Mouse (Mus musculus) intestine, postnatal 0 days (tissue): ENCODE measurements around the gene 1810046K07Rik. TPM values are rescaled to one million over a fixed set of nuclear protein-coding genes. Genes with fewer than 3 reads are reported as not detected.

Experiments
- ATAC-seq: fragments of 200-750 bp; cut with Nextera tagmentation; 2 replicates; pipeline ENCODE4 v1.8.0; 2017; ENCODE audit warnings: mild to moderate bottlenecking, moderate TSS enrichment, moderate library complexity
- H3K27ac ChIP-seq: fragments of 300-500 bp; sonication (generic); 2 replicates; pipeline ENCODE4 v1.5.1; 2014; ENCODE audit warnings: mild to moderate bottlenecking, low read depth, low read length, moderate library complexity
- H3K27me3 ChIP-seq: fragments of 300-500 bp; sonication (generic); replicated peaks from 2 replicates; pipeline ENCODE4 v1.6.1; 2014; ENCODE audit warnings: low read length, mixed read lengths; ENCODE audit not compliant: control insufficient read depth, insufficient read depth
- H3K36me3 ChIP-seq: fragments of 300-500 bp; sonication (generic); 2 replicates; pipeline ENCODE4 v1.6.1; 2014; ENCODE audit warnings: mild to moderate bottlenecking, moderate library complexity; ENCODE audit not compliant: control insufficient read depth, insufficient read depth
- H3K4me1 ChIP-seq: fragments of 300-500 bp; sonication (generic); replicated peaks from 2 replicates; pipeline ENCODE4 v1.6.1; 2014; ENCODE audit warnings: antibody characterized with exemption, low read length, mixed read lengths; ENCODE audit not compliant: control insufficient read depth, insufficient read depth
- H3K4me2 ChIP-seq: fragments of 300-500 bp; sonication (generic); replicated peaks from 2 replicates; pipeline ENCODE4 v1.6.1; 2014; ENCODE audit warnings: low read depth, mild to moderate bottlenecking, moderate library complexity
- H3K4me3 ChIP-seq: fragments of 300-500 bp; sonication (generic); 2 replicates; pipeline ENCODE4 v1.5.1; 2014; ENCODE audit warnings: low read depth, low read length
- H3K9ac ChIP-seq: fragments of 300-500 bp; sonication (generic); 2 replicates; pipeline ENCODE4 v1.6.1; 2014; ENCODE audit warnings: mild to moderate bottlenecking, low read depth, low read length
- H3K9me3 ChIP-seq: fragments of 300-500 bp; sonication (generic); 2 replicates; pipeline ENCODE4 v1.6.1; 2016; ENCODE audit warnings: mixed run types; ENCODE audit not compliant: control insufficient read depth
- CTCF ChIP-seq: sonication (generic); IDR thresholded peaks from 2 replicates; pipeline ENCODE4 v1.5.1; 2016; ENCODE audit warnings: low read depth, mild to moderate bottlenecking, control low read depth, antibody characterized with exemption, moderate library complexity
- WGBS: fragments of 180-500 bp; shearing (Covaris S2); extraction: QIAGEN DNeasy Blood & Tissue Kit; methylation state at CpG from one replicate; pipeline ENCODE4 v1.1.7; 2014; 5-methylcytosine and 5-hydroxymethylcytosine counted together
- polyA plus RNA-seq: library from polyadenylated mRNA; unstranded; fragments of >200 nt; fragmentation: Nextera tagmentation; extraction: Ambion mirVana; gene quantifications from 2 replicates; pipeline ENCODE4 v1.2.1, GENCODE M21; 2015

The 1810046K07Rik gene
- polyA plus RNA-seq, 1 experiment from 2014 or later, result 0.09 TPM

DNA sequence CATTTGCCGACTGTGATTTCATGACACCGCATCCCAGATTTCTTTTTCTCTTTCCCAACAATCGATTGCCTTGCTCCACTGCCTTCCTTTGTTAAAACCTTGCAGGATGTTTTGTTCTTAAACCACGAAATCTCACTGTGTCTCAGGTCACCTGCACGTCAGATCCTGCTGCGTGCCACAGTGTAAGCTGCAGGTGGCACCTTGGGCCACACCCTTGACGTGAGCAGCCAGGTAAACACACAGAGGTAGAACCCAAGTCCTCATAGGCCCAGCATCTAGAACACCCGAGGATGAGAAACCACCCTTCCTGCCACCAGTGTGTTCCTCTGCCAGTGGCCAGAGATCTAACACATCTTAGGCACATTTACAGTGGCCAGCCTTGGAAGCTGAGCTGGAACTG lies 57.6 kb downstream of the 1810046K07Rik start:
- Histone ChIP-seq H3K36me3 (no peaks in the 10 kb centered on the region), H3K9ac (no peak overlapping the region), H3K9me3 (no peaks in the 10 kb centered on the region), H3K4me1 (no peaks in the 10 kb centered on the region), H3K27me3 (peaks cover 7% of the 10 kb centered on the region), H3K4me2 (no peak overlapping the region), H3K27ac (no peak overlapping the region), H3K4me3 (no peak overlapping the region)
- no peak for TF ChIP-seq CTCF
- WGBS, result 79% methylated on average over 8 of the region's 8 CpGs
- ATAC-seq, result no peak

GRCm38 (mm10) chr9:51268852-51269251 lies 59.9 kb downstream of the 1810046K07Rik start:
- Histone ChIP-seq H3K27me3 (peaks cover 3% of the 10 kb centered on the region; the same call in 1 of the 2 replicates), H3K4me2 (no peak overlapping the region), H3K9me3 (no peaks in the 10 kb centered on the region), H3K4me1 (no peaks in the 10 kb centered on the region), H3K27ac (no peak overlapping the region), H3K36me3 (no peaks in the 10 kb centered on the region), H3K4me3 (no peak overlapping the region), H3K9ac (no peak overlapping the region)
- 85% methylated on average over 5 of the region's 5 CpGs for WGBS
- TF ChIP-seq CTCF, result no peak
- ATAC-seq, result no peak

GRCm38 (mm10) chr9:51258426-51258825 lies 70.3 kb downstream of the 1810046K07Rik start:
- H3K27me3 ChIP-seq, result 0 out of 2 replicates have a peak, but pooled peaks cover 10% of the 10 kb centered on the region
- ATAC-seq, result no peak
- no peak overlapping the region for H3K27ac ChIP-seq
- no peak overlapping the region for H3K4me3 ChIP-seq
- no peak overlapping the region for H3K9ac ChIP-seq
- TF ChIP-seq CTCF, result no peak
- WGBS, result 91% methylated on average over 5 of the region's 5 CpGs
- peaks cover 5% of the 10 kb centered on the region; the same call in 1 of the 2 replicates for H3K4me1 ChIP-seq
- H3K9me3 ChIP-seq, result peaks cover 7% of the 10 kb centered on the region; the same call in 1 of the 2 replicates
- no peak overlapping the region for H3K4me2 ChIP-seq
- no peaks in the 10 kb centered on the region for H3K36me3 ChIP-seq

GRCm38 (mm10) chr9:51256780-51257502 lies 71.8 kb downstream of the 1810046K07Rik start:
- Histone ChIP-seq H3K4me2 (no peak overlapping the region), H3K9ac (no peak overlapping the region), H3K36me3 (no peaks in the 10 kb centered on the region), H3K4me1 (peaks cover 5% of the 10 kb centered on the region; the same call in 1 of the 2 replicates), H3K27ac (no peak overlapping the region), H3K9me3 (peaks cover 5% of the 10 kb centered on the region; the same call in 1 of the 2 replicates), H3K27me3 (0 out of 2 replicates have a peak, but pooled peaks cover 10% of the 10 kb centered on the region), H3K4me3 (no peak overlapping the region)
- 36% methylated on average over 4 of the region's 4 CpGs for WGBS
- peak; percentile 16; the same call in 1 of the 2 replicates for ATAC-seq
- TF ChIP-seq CTCF, result no peak

Other genes starting within 250 kb of the 1810046K07Rik start
- not detected in 2 replicates for gene 4833427G06Rik, start 226.8 kb downstream of the 1810046K07Rik start, polyA plus RNA-seq
- gene Gm32742, start 163.4 kb downstream of the 1810046K07Rik start, polyA plus RNA-seq, result not detected in 2 replicates
- 0.08 and 0.09 TPM in 2 replicates for gene Pou2af1, start 115.2 kb downstream of the 1810046K07Rik start, polyA plus RNA-seq
- 1.3 and 1.7 TPM in 2 replicates for gene Colca2, start 50.3 kb downstream of the 1810046K07Rik start, polyA plus RNA-seq